Mouse (Mus musculus) stomach, postnatal 0 days (tissue): Measurements from ENCODE around the gene Hnrnpr.

Experiments used
- CTCF ChIP-seq: IDR thresholded peaks from 2 replicates; pipeline ENCODE4 v1.5.1; 2016; ENCODE audit warnings: antibody characterized with exemption, low read depth, mild to moderate bottlenecking, moderate library complexity
- EP300 ChIP-seq: optimal IDR thresholded peaks from 2 replicates; pipeline ENCODE3; 2016; ENCODE audit warnings: antibody characterized with exemption

- TF ChIP-seq EP300 (no peak), CTCF (no peak)
Measured at GRCm38 (mm10) chr4:136357026-136357425, 46.3 kb downstream of the Hnrnpr start.
